Mouse (Mus musculus) thymus, postnatal 10 days (tissue): ENCODE measurements around the gene Gm20772.
"Not testable (repeated sequence)": the region's sequence is repeated elsewhere in the genome, so short reads cannot be mapped to it uniquely, and the experiment has no call there.

Source experiments
- DNase-seq, 2 experiments: peaks; one replicate each; pipeline ENCODE4 v3.0.0; 2021; ENCODE audit warnings: low spot score in 2 of 2

The Gm20772 gene

GRCm38 (mm10) chrY:17874441-17874840, at the start of gene Gm20772, which contains the start of gene Gm20831:
Gene Gm20772, plus strand, starts transcription at chrY:17874741.
Gene Gm20831, plus strand, starts transcription at chrY:17874741.
- DNase-seq: not testable (repeated sequence)

GRCm38 (mm10) chrY:17846166-17846565, 28.4 kb upstream of the Gm20772 start, which contains the start of gene Gm21904:
Gene Gm21904, minus strand, starts transcription at chrY:17846266.
- not testable (repeated sequence) for DNase-seq
